Mouse (Mus musculus) kidney, embryonic 14.5 days (tissue): ENCODE data around the gene Chd6. TPM values are rescaled to one million over a fixed set of nuclear protein-coding genes. Genes with fewer than 3 reads are reported as not detected.
A peak's percentile ranks its signal among the peaks of the same experiment; 100 is the strongest.

Experiments used
- ATAC-seq: fragments of 200-750 bp; cut with Nextera tagmentation; 2 replicates; pipeline ENCODE4 v1.8.0; 2017; ENCODE audit warnings: moderate number of reproducible peaks, mild to moderate bottlenecking, moderate TSS enrichment, moderate library complexity; ENCODE audit not compliant: low FRiP score, low TSS enrichment
- H3K27ac ChIP-seq: fragments of 300-500 bp; sonication (generic); 2 replicates; pipeline ENCODE4 v1.5.1; 2014; ENCODE audit warnings: low read depth, mild to moderate bottlenecking, low read length, moderate library complexity, mixed read lengths
- H3K27me3 ChIP-seq: fragments of 300-500 bp; sonication (generic); 2 replicates; pipeline ENCODE4 v1.6.1; 2014; ENCODE audit warnings: mild to moderate bottlenecking, low read length; ENCODE audit not compliant: control insufficient read depth, insufficient read depth
- H3K36me3 ChIP-seq: fragments of 300-500 bp; sonication (generic); 2 replicates; pipeline ENCODE4 v1.6.1; 2014; ENCODE audit warnings: low read length, mixed read lengths; ENCODE audit not compliant: control insufficient read depth, insufficient read depth
- H3K4me1 ChIP-seq: fragments of 300-500 bp; sonication (generic); 2 replicates; pipeline ENCODE4 v1.6.1; 2014; ENCODE audit warnings: low read length, mixed read lengths; ENCODE audit not compliant: control insufficient read depth, insufficient read depth
- H3K4me2 ChIP-seq: fragments of 300-500 bp; sonication (generic); replicated peaks from 2 replicates; pipeline ENCODE4 v1.6.1; 2014; ENCODE audit warnings: low read depth, mild to moderate bottlenecking, low read length
- H3K4me3 ChIP-seq: fragments of 300-500 bp; sonication (generic); 2 replicates; pipeline ENCODE4 v1.5.1; 2014; ENCODE audit warnings: mild to moderate bottlenecking, low read length
- H3K9ac ChIP-seq: fragments of 300-500 bp; sonication (generic); 2 replicates; pipeline ENCODE4 v1.6.1; 2014; ENCODE audit warnings: low read depth, mild to moderate bottlenecking, low read length, moderate library complexity
- H3K9me3 ChIP-seq: fragments of 300-500 bp; sonication (generic); 2 replicates; pipeline ENCODE4 v1.6.1; 2016; ENCODE audit warnings: low read length; ENCODE audit not compliant: control insufficient read depth
- WGBS: fragments of 180-500 bp; shearing (Covaris S2); extraction: QIAGEN DNeasy Blood & Tissue Kit; methylation state at CpG from one replicate; pipeline ENCODE4 v1.1.7; 2014; 5-methylcytosine and 5-hydroxymethylcytosine counted together
- polyA plus RNA-seq: library from polyadenylated mRNA; unstranded; fragments of >200 nt; fragmentation: Nextera tagmentation; extraction: Ambion mirVana; gene quantifications from 2 replicates; pipeline ENCODE4 v1.2.1, GENCODE M21; 2014

Gene Chd6
- polyA plus RNA-seq, 1 experiment from 2014 or later: 41.4 TPM

DNA sequence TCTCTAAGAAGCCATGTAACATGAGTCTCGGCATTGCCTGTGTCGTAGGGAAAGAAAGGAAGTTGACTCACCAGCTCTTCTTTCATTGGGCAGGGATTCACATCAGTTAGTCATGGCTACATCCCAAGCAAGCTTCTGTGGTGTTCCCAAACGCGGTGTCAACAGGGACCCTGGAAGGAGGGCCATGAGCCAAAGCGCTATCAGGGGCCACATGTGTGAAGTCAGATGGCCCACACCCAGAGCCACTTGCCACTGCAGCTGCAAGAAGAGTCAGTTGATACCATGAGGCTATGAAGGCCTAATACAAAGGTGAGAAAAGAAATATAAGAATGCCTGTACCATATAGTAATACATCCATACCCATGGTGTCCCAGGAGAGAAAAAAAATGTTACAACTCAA lies 3.1 kb upstream of the Chd6 start:
- H3K9ac ChIP-seq: no peak overlapping the region
- no peaks in the 10 kb centered on the region for H3K36me3 ChIP-seq
- ATAC-seq: no peak
- H3K4me1 ChIP-seq: peaks cover 7% of the 10 kb centered on the region
- H3K4me3 ChIP-seq: no peak overlapping the region
- 79% methylated on average over 5 of the region's 5 CpGs for WGBS
- H3K4me2 ChIP-seq: no peak overlapping the region
- H3K27me3 ChIP-seq: no peaks in the 10 kb centered on the region
- H3K9me3 ChIP-seq: no peaks in the 10 kb centered on the region
- H3K27ac ChIP-seq: no peak overlapping the region

GRCm38 (mm10) chr2:161109398-161109821 lies 535 bp upstream of the Chd6 start:
- Histone ChIP-seq H3K27ac (peak overlapping the region; percentile 66), H3K9me3 (no peaks in the 10 kb centered on the region), H3K9ac (peak overlapping the region; percentile 59), H3K36me3 (no peaks in the 10 kb centered on the region), H3K4me3 (peak overlapping the region; percentile 89), H3K27me3 (no peaks in the 10 kb centered on the region), H3K4me2 (peak overlapping the region; percentile 69), H3K4me1 (peaks cover 12% of the 10 kb centered on the region)
- 2% methylated on average over 25 of the region's 26 CpGs for WGBS
- no peak; the same call in 1 of the 2 replicates for ATAC-seq

GRCm38 (mm10) chr2:161108085-161108927 lies 569 bp downstream of the Chd6 start:
- Histone ChIP-seq H3K27me3 (no peaks in the 10 kb centered on the region), H3K9ac (peak overlapping the region; percentile 97), H3K4me2 (peak overlapping the region; percentile 54), H3K27ac (peak overlapping the region; percentile 99), H3K9me3 (no peaks in the 10 kb centered on the region), H3K4me3 (peak overlapping the region; percentile 89), H3K36me3 (no peaks in the 10 kb centered on the region), H3K4me1 (peaks cover 15% of the 10 kb centered on the region)
- under 1% methylated on average over 67 of the region's 77 CpGs for WGBS
- ATAC-seq: peak; percentile 76

- no peaks in the 10 kb centered on the region for H3K27me3 ChIP-seq
- 86% methylated on average over 2 of the region's 2 CpGs for WGBS
- H3K9ac ChIP-seq: no peak overlapping the region
- peak overlapping the region; percentile 54; the same call in 1 of the 2 replicates for H3K4me2 ChIP-seq
- H3K27ac ChIP-seq: no peak overlapping the region
- peak overlapping the region; percentile 89 for H3K4me3 ChIP-seq
- peaks cover 15% of the 10 kb centered on the region for H3K4me1 ChIP-seq
- no peaks in the 10 kb centered on the region for H3K36me3 ChIP-seq
- no peaks in the 10 kb centered on the region for H3K9me3 ChIP-seq
- no peak for ATAC-seq
Observed at GRCm38 (mm10) chr2:161107236-161107635, 1.6 kb downstream of the Chd6 start.

DNA sequence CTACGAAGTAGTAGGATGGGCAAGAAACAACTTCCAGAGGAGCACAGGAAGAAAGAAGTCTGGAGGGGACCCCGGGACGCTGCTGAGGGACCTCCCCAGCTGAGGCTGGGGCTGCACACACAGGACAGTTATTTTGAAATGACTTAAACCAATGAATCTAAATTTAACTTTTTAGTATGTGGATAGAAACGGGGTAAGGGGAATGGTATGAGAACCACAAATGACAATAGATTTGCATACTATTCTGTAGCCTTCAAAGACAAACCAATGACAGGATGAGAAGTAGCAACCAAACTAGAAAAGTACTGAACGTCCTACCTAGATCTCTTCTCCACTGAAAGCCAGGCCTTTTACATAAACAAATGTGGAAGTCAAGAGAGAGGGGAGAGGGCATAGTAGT lies 5.1 kb downstream of the Chd6 start:
- no peak overlapping the region for H3K4me2 ChIP-seq
- 78% methylated on average over 5 of the region's 5 CpGs for WGBS
- peaks cover 15% of the 10 kb centered on the region for H3K4me1 ChIP-seq
- no peaks in the 10 kb centered on the region for H3K27me3 ChIP-seq
- no peaks in the 10 kb centered on the region for H3K9me3 ChIP-seq
- no peaks in the 10 kb centered on the region for H3K36me3 ChIP-seq
- no peak overlapping the region for H3K4me3 ChIP-seq
- no peak for ATAC-seq
- H3K27ac ChIP-seq: no peak overlapping the region
- no peak overlapping the region for H3K9ac ChIP-seq

DNA sequence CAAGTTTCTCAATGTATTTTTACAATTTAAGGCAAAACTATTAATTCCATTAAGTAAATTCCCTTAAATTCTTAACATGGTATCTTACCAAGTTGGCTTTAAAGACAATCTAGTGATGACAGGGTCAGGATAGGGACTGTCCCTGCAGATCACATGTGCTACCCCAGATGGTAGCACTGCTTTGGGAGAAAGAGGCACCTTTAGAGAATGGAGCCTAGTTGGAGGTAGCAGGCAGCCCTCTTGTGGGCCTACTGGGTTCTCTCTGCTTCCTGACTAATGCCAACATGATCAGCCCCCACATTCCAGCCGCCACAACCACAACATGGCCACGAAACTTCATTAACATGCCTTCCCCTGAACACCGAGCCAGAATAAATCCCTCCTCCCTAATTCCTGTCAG lies 6.8 kb downstream of the Chd6 start:
- Histone ChIP-seq H3K27me3 (no peaks in the 10 kb centered on the region), H3K4me1 (peaks cover 9% of the 10 kb centered on the region), H3K9me3 (no peaks in the 10 kb centered on the region), H3K36me3 (no peaks in the 10 kb centered on the region), H3K4me3 (no peak overlapping the region), H3K27ac (no peak overlapping the region), H3K9ac (no peak overlapping the region), H3K4me2 (no peak overlapping the region)
- no peak for ATAC-seq
- whole genome bisulfite sequencing: 47% methylated on average over 3 of the region's 3 CpGs

- H3K27me3 ChIP-seq: no peaks in the 10 kb centered on the region
- WGBS: 96% methylated on average over 5 of the region's 5 CpGs
- H3K36me3 ChIP-seq: no peaks in the 10 kb centered on the region
- H3K27ac ChIP-seq: no peak overlapping the region
- H3K4me2 ChIP-seq: no peak overlapping the region
- no peaks in the 10 kb centered on the region for H3K9me3 ChIP-seq
- H3K4me1 ChIP-seq: no peaks in the 10 kb centered on the region
- no peak for ATAC-seq
- H3K9ac ChIP-seq: no peak overlapping the region
- no peak overlapping the region for H3K4me3 ChIP-seq
Observed at GRCm38 (mm10) chr2:161097746-161098145, 11.1 kb downstream of the Chd6 start.

DNA sequence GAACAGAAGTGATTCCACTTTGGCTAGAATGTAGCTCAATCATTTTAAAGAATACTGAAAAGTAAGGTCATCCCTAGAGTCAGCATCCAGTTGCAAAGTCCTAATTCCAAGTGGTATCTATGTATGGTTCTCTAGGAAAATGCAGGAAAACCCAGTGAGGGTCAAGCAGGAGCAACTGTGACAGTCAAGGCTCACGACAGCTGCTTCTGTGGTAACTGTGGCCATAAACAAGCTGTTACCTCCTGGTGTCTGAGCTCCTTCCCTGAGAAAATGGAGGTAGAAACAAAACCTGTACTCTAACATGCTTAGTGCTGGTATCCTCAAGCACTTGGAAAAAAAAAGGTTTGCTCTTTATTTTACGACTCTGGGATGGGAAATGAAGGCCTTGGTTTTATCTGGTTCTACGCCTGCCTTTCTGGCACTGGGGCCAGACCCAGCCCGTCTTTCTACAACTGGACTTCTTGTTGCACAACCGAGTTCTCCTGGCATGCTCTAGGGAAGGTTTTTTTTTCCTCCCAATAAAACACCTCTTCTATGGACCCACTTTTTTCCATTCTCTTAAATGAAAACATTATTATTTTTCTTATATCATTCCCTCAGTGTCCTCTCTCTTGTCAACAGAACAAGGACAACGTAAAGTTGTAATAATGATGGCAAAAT lies 18.0 kb downstream of the Chd6 start:
- no peaks in the 10 kb centered on the region for H3K27me3 ChIP-seq
- no peaks in the 10 kb centered on the region for H3K4me1 ChIP-seq
- H3K4me2 ChIP-seq: no peak overlapping the region
- no peaks in the 10 kb centered on the region for H3K9me3 ChIP-seq
- no peak overlapping the region for H3K27ac ChIP-seq
- no peak overlapping the region for H3K9ac ChIP-seq
- H3K4me3 ChIP-seq: no peak overlapping the region
- 87% methylated on average over 6 of the region's 6 CpGs for WGBS
- no peak for ATAC-seq
- peaks cover 3% of the 10 kb centered on the region; the same call in 1 of the 2 replicates for H3K36me3 ChIP-seq

DNA sequence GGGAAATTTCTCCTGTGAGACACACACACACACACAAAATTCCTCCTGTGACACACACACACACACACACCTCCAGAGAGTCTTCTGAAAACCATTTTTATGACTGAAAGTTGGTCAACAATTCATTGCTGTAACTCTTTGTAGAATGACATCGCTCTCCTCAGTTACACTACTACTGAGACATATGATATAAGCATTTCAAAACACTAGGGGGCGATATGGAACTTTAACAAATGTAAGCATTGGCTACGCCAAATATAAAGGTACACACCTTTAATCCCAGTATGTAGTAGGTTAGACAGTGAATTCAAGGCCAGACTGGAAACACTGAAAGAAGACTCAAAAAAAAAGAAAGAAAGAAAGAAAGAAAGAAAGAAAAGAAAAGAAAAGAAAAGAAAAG lies 18.7 kb downstream of the Chd6 start:
- no peak for ATAC-seq
- no peaks in the 10 kb centered on the region for H3K9me3 ChIP-seq
- no peak overlapping the region for H3K4me3 ChIP-seq
- no peak overlapping the region for H3K4me2 ChIP-seq
- H3K27ac ChIP-seq: no peak overlapping the region
- WGBS: 72% methylated on average over 3 of the region's 3 CpGs
- no peaks in the 10 kb centered on the region for H3K4me1 ChIP-seq
- H3K9ac ChIP-seq: no peak overlapping the region
- peaks cover 3% of the 10 kb centered on the region; the same call in 1 of the 2 replicates for H3K36me3 ChIP-seq
- H3K27me3 ChIP-seq: no peaks in the 10 kb centered on the region
